Mouse (Mus musculus) ES-E14 (cell line): ENCODE results near the gene Lingo1.

Experiments used
- HCFC1 ChIP-seq: IDR thresholded peaks from 2 replicates; pipeline ENCODE4 v1.6.1; 2012; ENCODE audit warnings: low read length, inconsistent platforms, borderline replicate concordance; ENCODE audit not compliant: insufficient read depth
- ZC3H11A ChIP-seq: IDR thresholded peaks from 2 replicates; pipeline ENCODE4 v1.6.1; 2012; ENCODE audit warnings: low read depth, mild to moderate bottlenecking, inconsistent platforms, low read length, borderline replicate concordance

- TF ChIP-seq ZC3H11A (no peak), HCFC1 (no peak)
Observed at GRCm38 (mm10) chr9:56662946-56663345, 133.3 kb downstream of the Lingo1 start.
